Mouse (Mus musculus) myocyte (in vitro differentiated cells): ENCODE results near the gene Bag5.

Source experiments
- CEBPB ChIP-seq: IDR thresholded peaks from 2 replicates; pipeline ENCODE4 v1.6.1; 2011; ENCODE audit warnings: mild to moderate bottlenecking, moderate library complexity; ENCODE audit not compliant: poor library complexity, insufficient read depth, severe bottlenecking
- MAX ChIP-seq: IDR thresholded peaks from one replicate; pipeline ENCODE4 v1.6.1; 2011; ENCODE audit warnings: low read depth, mild to moderate bottlenecking, control low read depth
- MYOG ChIP-seq, 3 experiments: IDR thresholded peaks; one replicate each; pipeline ENCODE4 v1.6.1; 2011; ENCODE audit warnings: control low read depth in 2 of 3, low read depth in 2 of 3, mild to moderate bottlenecking in 2 of 3; ENCODE audit not compliant: insufficient read length in 2 of 3, control insufficient read depth in 1 of 3, insufficient read depth in 1 of 3
- POLR2A ChIP-seq: IDR thresholded peaks from one replicate; pipeline ENCODE4 v1.6.1; 2011; ENCODE audit warnings: low read depth, mild to moderate bottlenecking, control low read depth, moderate library complexity; ENCODE audit not compliant: insufficient read length

GRCm38 (mm10) chr12:111703301-111703700 is 9.8 kb downstream of the Bag5 start:
- TF ChIP-seq POLR2A, result no peak
- TF ChIP-seq CEBPB, result no peak
- TF ChIP-seq MYOG (IDR thresholded peaks at IDR 0.05; ENCODE audit: control insufficient read depth in 1 of 3, insufficient read depth in 1 of 3, insufficient read length in 2 of 3, low read depth in 2 of 3), result no peak
- TF ChIP-seq MAX, result no peak
